Mouse (Mus musculus) layer of hippocampus, adult 9-10 months (tissue): ENCODE measurements around the gene Cd207.
"Not testable (repeated sequence)": the region's sequence is repeated elsewhere in the genome, so short reads cannot be mapped to it uniquely, and the experiment has no call there.

Experiments used
- DNase-seq: peaks from one replicate; pipeline ENCODE4 v3.0.0; 2022; ENCODE audit warnings: low spot score

Gene Cd207

GRCm38 (mm10) chr6:83697932-83698331 is 20.3 kb upstream of the Cd207 start:
- DNase-seq: no peak

GRCm38 (mm10) chr6:83696684-83697083 is 19.0 kb upstream of the Cd207 start:
- DNase-seq: no peak

GRCm38 (mm10) chr6:83695731-83696130 is 18.1 kb upstream of the Cd207 start:
- no peak for DNase-seq

- no peak for DNase-seq
Measured at GRCm38 (mm10) chr6:83693835-83694234, 16.2 kb upstream of the Cd207 start.

- no peak for DNase-seq
Measured at GRCm38 (mm10) chr6:83692962-83693361, 15.3 kb upstream of the Cd207 start.

GRCm38 (mm10) chr6:83690936-83691335 is 13.3 kb upstream of the Cd207 start:
- DNase-seq: no peak

GRCm38 (mm10) chr6:83690277-83690676 is 12.6 kb upstream of the Cd207 start:
- DNase-seq: no peak

- no peak for DNase-seq
Measured at GRCm38 (mm10) chr6:83689374-83689773, 11.7 kb upstream of the Cd207 start.

GRCm38 (mm10) chr6:83673395-83673794 is 4.3 kb downstream of the Cd207 start:
- peak; percentile 63 for DNase-seq

GRCm38 (mm10) chr6:83665009-83665408 is 12.6 kb downstream of the Cd207 start:
- DNase-seq: peak; percentile 12

- DNase-seq: no peak
Measured at GRCm38 (mm10) chr6:83660821-83661220, 16.8 kb downstream of the Cd207 start.

- no peak for DNase-seq
Measured at GRCm38 (mm10) chr6:83656087-83656486, 21.6 kb downstream of the Cd207 start, which contains the start of gene Clec4f. Clec4f (minus strand) TSS chr6:83656187.

GRCm38 (mm10) chr6:83646715-83647114 is 30.9 kb downstream of the Cd207 start:
- no peak for DNase-seq

GRCm38 (mm10) chr6:83635329-83635728 is 42.3 kb downstream of the Cd207 start:
- DNase-seq: no peak

- DNase-seq: not testable (repeated sequence)
Measured at GRCm38 (mm10) chr6:83634631-83635030, 43.0 kb downstream of the Cd207 start.

- DNase-seq: not testable (repeated sequence)
Measured at GRCm38 (mm10) chr6:83634106-83634505, 43.6 kb downstream of the Cd207 start.

GRCm38 (mm10) chr6:83631815-83632214 is 45.8 kb downstream of the Cd207 start:
- no peak for DNase-seq

GRCm38 (mm10) chr6:83626781-83627180 is 50.9 kb downstream of the Cd207 start:
- DNase-seq: no peak
